Mouse (Mus musculus) right cerebral cortex, postnatal 25 days (tissue): ENCODE measurements around the gene 2700081O15Rik.
A peak's percentile ranks its signal among the peaks of the same experiment; 100 is the strongest.

Source experiments
- DNase-seq: peaks from one replicate; pipeline ENCODE4 v3.0.0; 2022

Gene 2700081O15Rik

DNA sequence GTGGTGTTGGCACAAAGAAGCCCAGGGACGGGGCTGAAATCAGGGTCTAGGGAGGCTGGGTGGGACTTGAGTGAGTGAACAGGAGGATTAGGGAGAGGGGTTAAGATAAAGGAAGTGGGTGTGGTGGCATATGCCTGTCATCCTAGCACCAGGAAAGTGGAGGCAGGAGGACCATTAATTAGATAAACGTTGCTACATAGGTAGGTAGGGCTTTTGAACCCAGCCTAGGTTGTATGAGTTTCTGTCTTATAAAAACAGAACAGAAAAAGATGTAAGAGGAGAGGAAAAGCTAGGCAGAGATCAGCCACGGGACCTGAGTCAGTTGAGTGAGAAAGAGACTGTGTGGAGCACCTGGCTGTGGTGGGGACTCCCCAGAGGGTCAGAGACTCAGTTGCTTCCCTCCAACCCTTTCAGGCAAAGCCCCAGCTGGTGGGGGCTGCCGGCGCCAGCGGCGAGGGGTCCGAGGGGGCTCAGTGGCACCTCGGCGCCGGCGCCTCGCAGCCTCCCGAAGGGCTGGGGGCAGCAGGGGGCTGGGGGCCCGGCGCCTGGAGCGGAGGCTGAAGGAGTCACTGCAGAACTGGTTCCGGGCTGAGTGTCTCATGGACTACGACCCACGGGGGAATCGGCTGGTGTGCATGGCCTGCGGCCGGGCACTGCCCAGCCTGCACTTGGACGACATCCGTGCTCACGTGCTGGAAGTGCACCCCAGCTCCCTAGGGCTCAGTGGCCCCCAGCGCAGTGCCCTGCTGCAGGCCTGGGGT lies 3.6 kb downstream of the 2700081O15Rik start:
- DNase-seq: no peak

DNA sequence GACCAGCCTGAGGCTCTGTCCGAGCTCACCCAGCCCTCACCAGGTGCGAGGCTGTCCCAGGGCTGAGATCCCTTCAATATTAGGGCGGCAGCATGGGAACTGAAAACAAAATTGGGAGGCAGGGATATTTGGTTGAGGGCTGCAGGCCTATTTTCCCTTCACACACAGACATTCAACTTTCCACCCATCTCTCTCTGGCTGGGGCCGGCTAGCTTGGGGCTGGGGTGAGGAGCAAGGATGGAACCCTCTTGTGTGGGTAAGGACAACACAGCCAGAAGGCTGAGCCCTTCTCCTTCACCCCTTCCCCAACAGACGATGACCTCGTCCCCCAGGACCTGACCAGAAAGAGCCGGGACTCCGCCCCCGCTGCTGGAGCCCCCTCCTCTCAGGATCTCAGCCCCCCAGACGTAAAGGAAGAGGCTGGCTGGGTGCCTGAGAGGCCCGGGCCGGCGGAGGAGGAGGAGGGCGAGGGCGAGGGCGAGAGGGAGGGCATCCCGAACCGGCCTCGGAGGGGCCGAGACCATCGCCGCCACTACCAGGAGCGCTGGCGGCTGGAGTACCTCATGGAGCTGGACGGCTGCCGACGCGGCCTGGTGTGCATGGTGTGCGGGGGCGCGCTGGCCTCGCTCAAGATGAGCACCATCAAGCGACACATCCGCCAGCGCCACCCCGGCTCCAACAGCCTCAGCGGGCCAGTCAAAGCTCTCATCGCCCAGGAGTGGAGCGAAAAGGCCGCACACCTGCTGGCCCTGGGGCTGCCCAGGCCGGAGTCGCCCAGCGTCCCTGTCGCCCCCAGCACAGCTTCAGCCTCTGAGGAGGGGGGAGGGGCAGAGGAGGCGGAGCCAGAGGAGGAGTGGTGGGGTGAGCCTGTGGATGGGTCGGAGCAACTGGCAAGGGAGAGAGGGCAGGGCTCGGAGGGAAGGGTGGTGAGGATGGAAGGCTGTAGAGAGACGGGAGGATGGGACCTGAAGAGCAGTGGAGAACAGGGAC lies 4.5 kb downstream of the 2700081O15Rik start:
- DNase-seq: peak; percentile 74

DNA sequence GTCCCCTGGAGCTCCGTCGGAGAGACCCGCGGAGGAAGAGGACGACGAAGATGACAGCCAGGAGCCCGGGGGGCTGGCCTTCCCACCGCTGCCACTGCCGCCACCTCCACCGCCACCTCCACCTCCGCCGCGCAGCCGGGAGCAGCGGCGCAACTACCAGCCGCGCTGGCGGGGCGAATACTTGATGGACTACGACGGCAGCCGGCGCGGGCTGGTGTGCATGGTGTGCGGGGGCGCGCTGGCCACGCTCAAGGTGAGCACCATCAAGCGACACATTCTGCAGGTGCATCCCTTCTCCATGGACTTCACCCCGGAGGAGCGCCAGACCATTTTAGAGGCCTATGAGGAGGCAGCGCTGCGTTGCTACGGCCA lies 5.2 kb downstream of the 2700081O15Rik start:
- no peak for DNase-seq

DNA sequence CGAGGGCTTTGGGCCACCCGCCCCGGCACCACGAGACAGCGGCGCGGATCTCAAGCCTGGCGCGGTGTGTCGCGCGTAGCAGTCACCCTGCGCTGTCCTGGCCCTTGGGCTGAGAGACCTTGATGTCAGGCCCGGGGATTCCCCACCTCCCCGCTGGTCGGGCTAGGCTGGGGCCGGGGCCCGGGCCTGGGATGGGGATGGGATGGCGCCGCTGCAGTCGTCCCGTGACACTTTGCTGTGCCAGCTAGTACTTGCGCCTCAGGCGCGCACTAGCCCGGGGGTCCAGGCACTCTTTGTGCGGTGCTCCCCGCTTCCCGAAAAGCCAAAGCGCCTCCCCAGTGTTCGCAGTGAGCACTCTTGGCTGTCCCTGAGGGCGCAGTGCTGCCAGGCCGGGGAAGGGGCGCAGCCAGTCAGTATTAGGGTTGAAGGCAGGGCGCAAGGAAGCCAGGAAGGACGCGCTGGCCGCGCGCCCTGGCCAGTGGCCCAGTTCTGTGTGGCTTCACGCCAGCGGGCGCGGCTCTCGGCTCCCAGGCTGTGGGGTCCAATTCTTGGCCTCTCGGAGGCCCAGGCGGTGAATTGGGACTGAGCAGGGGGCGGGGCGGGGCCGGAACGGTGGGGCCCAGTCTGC lies 5.7 kb downstream of the 2700081O15Rik start:
- DNase-seq: peak; percentile 78

DNA sequence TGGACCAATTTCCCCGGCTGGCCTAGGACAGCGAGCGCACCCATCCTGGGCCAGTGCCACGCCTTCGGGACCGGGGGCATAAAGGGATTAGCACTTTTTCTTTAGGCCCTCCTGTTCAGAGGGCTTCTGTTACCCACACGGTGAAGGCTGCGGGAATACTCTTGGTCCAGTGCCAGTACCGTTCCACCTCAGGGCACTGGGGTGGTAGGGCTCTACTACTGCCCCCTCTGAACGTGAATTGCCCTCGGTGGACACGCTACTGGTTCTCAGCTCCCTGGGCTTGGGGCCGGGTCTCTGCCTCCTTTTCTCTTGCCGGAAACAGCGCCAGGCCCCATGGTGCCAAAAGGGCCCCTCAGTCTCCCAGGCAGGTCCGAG lies 6.2 kb downstream of the 2700081O15Rik start:
- no peak for DNase-seq

DNA sequence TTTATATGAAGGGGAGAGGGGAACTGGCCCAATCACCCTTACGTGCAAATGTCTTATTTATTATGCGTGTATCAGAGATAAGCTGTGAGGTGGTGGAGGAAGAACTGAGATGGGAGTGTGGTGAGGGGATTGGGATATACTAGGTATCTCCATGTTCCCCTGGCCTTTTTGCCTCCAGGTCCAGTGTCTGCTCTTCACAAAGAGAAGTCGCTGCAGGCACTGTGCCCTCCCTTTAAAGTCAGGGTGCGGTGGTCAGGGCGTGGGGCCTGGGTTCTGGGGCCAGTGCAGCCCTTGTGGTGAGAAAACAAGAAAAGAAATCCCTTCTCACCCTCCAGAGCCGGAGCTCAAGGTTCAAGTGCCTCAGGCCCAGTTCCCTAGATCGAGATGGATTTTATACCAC lies 6.7 kb downstream of the 2700081O15Rik start:
- no peak for DNase-seq

DNA sequence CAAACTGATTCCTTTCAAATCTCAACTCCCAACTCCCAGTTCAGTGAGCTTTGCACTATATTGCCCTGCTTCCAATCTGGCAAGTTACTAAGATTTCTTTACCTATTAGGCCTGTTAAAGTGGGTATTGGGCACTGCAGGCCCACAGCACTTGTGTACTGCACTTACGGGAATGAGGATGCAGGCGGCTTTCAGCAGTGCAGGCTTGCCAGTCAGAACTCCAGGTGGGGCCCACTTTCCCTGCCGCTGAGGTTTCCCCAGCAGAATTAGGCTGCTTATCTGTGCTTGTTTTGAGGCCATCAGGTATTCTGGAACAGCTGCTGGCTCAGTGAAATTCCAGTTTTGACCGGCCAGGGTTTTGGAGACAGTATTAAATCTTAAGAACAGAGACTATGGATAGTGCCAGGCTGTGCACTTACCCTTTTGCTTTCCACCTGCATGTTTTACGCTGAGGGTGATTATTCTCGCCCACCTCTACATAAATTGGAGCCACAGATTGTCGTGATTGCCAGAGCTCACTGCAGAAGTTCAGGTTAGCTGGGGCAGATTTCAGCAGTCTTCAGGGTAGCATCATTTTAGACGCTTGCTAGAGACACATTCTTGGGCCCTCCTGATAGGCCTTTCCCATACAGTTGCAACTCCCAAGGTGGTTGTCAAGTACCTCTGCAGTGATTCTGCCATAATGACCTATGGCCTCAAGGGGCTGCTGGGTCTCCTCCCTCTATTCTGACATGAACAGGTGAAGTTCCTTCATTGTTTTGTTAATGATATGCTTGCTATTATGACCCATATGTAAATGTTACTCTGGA lies 7.4 kb downstream of the 2700081O15Rik start:
- no peak for DNase-seq

DNA sequence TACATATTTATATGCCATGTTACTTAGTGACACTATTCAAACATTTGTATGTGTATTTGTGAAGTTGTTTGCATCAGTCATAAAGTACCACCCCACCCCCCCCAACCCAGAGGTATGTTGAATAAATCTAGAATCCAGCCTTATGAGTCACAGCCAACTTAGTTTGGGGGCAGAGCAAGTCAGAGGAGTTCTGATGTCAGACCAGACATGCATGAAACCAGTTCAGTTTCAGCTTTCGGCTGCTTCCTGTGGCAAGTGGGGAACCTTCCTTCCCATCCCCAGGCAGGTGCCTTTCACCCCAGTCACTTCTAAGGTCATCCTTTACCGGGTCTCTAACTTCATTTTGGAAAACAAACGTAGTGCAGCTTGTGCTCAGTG lies 8.0 kb downstream of the 2700081O15Rik start:
- DNase-seq: no peak

DNA sequence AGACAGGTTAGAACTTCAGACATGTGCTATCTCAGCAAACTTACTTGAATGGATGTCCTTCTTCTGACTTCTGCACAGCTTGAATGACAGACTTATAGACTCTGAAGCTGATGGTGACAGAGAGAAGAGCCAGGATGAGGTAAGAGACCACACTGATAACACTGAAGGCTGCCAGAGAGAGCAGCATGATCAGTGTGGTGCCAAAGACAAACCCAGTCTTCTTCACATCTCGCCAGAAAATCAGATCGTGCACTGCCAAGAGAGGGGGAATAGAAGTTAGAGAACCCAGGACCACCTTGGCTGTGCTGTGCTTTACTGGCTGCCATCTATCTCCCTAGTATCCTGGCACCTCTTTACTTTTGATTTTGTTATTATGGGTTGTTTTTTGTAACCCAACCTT lies 17.5 kb downstream of the 2700081O15Rik start:
- no peak for DNase-seq

DNA sequence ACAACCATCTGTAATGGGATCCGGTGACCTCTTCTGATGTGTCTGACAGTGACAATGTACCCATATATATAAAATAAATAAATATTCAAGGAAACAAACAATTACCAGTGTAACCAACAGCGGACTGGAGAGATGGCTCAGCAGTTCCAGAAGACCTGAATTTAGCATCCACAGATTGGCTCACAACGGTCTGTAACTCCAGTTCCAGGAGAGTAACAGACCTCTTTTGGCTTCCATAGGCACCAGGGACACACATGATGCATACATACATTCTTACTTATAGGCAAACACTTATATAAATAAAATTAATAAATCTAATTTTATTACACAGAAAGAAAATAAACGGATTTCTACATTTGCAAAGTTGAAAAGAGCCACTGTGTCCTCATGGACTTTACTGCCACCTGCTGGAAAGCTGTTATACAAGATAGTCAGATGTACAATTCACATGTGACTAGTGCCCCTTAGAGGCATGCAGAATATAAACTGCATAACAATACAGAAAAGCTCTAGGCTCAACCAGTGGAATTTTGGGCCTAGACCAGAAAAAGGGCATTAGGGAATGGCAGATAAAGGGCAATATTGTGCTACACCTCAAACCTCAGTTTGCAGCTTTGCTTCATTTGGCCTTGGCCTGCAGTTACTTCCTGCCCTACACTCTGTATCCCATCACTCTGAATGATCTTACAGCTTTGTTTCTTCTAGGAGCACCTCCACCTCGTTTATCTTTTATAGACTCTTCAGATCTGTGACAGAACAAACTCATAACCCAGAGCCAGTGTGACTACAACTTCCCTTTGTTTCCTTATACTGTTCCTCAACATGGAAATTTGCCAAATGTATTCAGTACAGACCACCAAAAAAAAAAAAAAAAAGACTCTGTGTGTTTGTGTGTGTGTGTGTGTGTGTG lies 18.9 kb downstream of the 2700081O15Rik start:
- no peak for DNase-seq

DNA sequence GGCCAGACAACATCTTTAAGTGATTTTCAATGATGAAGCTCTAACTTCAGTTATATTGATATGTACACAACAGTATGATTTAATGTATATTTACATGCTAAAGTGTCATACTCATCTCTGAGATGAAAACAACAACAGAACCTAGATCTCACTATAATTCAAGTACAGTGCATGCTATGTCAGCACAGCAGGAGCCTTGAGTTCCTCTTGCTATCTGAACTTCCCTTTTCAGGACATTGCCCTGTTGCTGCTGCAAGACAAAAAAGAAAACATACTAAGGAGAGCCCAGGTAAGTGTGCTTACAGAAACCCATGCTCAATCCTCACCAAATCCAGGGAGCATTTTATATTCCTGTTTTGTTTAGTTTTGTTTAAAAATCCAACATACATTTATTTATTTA lies 20.9 kb downstream of the 2700081O15Rik start:
- DNase-seq: no peak

DNA sequence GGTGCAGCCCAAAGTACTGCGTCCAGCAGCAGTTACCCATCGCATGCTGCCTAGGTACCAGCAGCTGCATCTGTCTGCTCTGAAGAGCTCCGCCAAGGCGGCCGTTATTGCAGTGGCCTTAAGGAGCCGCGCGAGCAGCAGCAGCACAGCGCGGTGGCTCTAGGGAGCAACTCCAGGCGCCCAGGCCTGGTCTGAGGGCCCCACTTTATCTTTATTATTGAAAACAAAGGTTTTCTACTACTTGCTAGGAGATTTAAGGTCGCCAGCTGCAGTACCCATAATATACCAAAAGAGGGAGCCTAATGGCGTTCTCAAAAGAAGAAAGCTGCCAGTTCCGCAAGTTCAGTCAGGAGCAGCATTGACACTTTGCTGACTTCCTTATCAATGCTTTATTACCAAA lies 24.1 kb downstream of the 2700081O15Rik start:
- DNase-seq: no peak

DNA sequence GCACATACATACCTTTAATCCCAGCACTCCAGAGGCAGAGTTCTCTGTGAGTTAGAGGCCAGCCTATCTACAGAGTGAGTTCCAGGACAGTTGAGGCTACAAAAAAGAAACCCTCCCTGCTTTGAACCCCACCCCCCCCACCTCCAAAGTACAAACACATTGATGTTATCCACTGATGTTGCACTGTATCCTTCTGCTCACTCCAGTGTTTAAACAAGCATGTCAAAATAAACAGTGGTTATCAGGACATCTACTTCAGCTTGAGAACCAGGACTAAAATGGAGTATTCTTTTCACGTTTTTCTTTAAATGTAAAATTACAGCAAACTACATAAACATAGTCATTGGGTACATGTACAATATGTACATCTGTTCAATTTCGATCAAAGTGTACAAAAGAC lies 27.7 kb downstream of the 2700081O15Rik start:
- DNase-seq: no peak

DNA sequence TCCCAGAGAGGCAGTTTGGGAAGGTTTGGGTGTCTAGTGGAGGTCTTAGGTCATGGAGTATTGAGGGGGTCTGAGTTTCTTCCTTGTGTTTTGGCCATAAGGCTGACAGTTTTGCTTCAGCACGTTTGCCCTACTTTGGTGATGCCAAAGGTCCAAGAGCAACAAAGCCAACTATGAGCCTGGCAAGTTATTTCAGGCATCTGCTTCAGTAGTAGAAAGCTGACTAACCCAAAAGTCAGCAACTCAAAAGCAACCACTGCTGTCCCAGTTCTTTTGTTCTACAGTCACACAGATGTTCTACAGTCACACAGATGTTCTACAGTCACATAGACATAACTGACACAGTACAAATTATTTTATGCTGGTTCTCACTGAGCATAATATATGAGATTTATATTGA lies 28.2 kb downstream of the 2700081O15Rik start:
- no peak for DNase-seq

DNA sequence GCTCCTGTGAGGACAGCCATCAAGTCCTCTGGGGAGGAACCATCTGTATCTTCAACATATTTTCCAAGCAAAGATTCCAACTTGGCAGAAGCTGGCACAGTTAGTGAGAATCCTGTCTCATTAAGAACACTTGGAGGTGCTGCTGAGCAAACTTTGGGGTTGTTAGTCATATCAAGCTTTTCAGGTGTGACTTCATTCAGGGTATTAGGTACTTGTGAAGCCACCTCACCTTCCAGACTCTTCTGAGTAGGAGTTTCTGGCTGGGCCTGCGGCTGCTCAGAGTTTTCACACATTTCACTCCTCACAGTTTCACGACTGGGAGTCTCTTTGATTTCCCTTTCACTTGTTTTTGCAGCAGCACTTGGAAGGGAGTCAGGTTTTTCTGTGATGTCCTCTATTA lies 39.4 kb downstream of the 2700081O15Rik start:
- peak; percentile 11 for DNase-seq

DNA sequence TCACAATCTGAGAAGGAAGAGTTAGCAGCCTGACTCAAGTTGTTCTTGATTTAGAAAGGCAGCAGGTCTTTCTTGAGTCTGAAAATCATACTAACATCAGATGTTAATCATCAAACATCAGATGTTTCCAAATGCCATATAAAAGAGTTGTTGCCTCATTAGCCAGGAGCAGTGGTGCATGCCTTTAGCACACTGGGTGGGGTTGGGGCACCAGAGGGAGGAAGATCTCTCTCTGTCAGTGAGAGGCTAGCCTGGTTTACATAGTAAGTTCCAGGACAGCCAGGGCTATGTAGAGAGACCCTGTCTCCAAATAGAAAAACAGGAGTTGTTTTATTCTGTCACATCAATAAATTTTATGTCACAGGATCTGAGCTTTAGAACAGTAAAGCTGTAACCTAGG lies 41.5 kb downstream of the 2700081O15Rik start:
- DNase-seq: no peak

DNA sequence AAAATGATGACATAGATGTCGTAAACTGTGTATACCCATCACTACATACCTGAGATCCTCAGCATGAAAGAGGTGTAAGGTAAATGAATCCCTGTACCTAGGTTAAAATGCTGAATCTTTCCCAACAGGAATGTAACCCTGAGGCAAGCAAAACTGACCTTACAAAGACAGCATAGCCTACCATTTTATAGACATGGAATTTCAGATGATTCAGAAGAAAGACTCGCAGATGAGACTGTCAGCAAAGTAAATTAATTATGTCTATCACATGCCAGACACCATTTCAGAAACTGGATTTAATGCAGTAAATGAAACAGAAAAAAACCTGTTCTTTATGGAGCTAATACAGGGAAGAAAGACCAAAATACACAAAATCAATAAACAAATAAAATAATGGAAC lies 41.9 kb downstream of the 2700081O15Rik start:
- no peak for DNase-seq

DNA sequence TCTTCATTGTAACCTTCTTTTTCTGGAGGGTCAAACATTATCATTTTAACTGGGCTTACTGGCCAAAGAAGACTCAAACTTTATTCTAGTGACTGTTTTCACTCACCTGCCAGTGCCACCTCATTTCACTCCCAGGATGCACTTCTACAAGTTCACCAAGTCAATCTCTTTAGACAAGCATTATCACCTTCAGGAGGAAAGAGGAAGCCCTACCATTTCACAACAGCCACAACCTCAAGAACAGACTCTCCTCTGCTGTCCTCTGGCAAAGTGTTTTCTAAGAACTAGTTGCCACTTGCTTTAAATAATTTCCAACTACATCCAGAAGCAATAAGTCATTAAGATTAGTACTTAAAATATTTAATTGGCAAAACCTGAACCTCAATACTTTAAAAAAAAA lies 50.5 kb downstream of the 2700081O15Rik start:
- DNase-seq: no peak

DNA sequence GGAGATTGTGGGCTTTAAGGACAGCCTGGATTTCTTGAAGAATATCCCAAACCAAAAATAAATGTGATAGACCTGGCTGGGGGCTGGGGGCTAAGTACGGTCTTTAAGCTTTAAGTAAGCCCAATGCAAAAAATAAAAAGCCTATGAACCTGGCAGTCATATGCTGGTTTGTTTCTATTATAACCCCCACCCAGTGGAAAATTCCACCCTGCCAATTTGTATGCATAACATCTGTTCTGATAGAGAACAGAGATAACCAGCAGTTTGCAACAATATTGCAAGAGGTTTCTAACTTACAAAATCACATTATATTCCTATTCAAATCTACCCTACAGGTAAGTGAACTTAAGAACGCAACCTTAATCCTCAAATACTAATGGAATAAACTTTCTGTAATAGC lies 53.2 kb downstream of the 2700081O15Rik start:
- DNase-seq: no peak
